Mouse (Mus musculus) neural tube, embryonic 10.5 days (tissue): ENCODE results near the gene Vmn1r64.
"Not testable (repeated sequence)": the region's sequence is repeated elsewhere in the genome, so short reads cannot be mapped to it uniquely, and the experiment has no call there.

Experiments used
- DNase-seq: peaks from one replicate; pipeline ENCODE4 v3.0.0-alpha.2; 2017; ENCODE audit warnings: low spot score; ENCODE audit errors: extremely low spot score

Gene Vmn1r64

GRCm38 (mm10) chr7:5884442-5884841 is at the start of gene Vmn1r64:
TSS of gene Vmn1r64 (minus strand) at chr7:5884542.
- DNase-seq = no peak

GRCm38 (mm10) chr7:5899238-5899637 is 14.9 kb upstream of the Vmn1r64 start:
- DNase-seq = no peak

- not testable (repeated sequence) for DNase-seq
Observed at GRCm38 (mm10) chr7:5897245-5897644, 12.9 kb upstream of the Vmn1r64 start.
